Mouse (Mus musculus): ENCODE data around the gene Ybx2. TPM values are rescaled to one million over a fixed set of nuclear protein-coding genes. Genes with fewer than 3 reads are reported as not detected.

The Ybx2 gene
- 9.3 and 9.7 TPM in 2 replicates for polyA plus RNA-seq (2015; fragmentation: Nextera tagmentation; extraction: Ambion mirVana)

GRCm38 (mm10) chr11:69935137-69935879, at the start of gene Ybx2:
Gene Ybx2 (plus strand): TSS chr11:69935796.
- peaks cover 48% of the 10 kb centered on the region for H3K4me1 ChIP-seq
- peak within 1 kb of the TSS; percentile 64 for H3K4me3 ChIP-seq
- ATAC-seq (ENCODE audit: low FRiP score, low read depth) = peak; percentile 90
- H3K27ac ChIP-seq = peak within 1 kb of the TSS; percentile 3; the same call in 1 of the 2 replicates
- peak within 1 kb of the TSS; percentile 80 for H3K9ac ChIP-seq
- peak within 1 kb of the TSS; percentile 100 for H3K4me2 ChIP-seq (replicated peaks)
- peaks cover 18% of the 10 kb centered on the region for H3K27me3 ChIP-seq
- WGBS = under 1% methylated on average over 56 of the region's 62 CpGs
- H3K9me3 ChIP-seq = no peaks in the 10 kb centered on the region
- H3K36me3 ChIP-seq = no peaks in the 10 kb centered on the region

DNA sequence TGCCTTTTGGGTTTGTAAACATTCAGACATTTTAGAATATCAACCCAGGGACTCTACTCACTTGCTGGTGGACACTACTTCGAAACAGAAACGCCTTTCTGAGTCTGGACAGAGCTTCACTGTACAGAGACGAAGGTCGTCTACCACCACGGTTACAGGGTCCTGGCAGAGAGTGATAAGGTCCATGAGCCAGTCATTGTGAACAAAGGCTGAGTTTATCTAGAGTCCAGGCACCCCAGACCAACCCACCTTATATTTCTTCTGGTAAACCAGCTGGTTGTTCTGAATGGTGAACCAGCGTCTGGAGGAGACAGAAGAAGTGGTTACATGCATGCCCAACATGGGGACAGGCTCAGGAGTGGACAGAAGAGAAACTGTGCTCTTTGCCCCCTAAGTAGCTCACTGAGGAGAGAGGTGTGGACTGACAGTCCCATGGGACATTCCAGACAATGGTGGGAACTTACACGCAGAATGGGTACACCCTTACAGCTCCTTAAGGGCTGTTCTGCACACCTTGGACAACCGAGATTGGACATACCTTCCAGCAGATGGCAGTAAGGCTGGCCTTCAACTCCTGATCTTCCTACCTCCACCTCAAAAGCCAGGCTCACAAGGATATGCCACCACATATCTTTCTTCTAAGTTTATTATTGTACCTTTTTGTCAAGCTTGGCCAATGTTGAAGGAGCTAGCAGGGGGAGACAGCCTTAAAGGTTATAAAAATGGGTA, 48.5 kb upstream of the Ybx2 start:
- Histone ChIP-seq H3K36me3 (no peaks in the 10 kb centered on the region), H3K27ac (no peak overlapping the region), H3K4me3 (no peak overlapping the region), H3K4me2 (replicated peaks) (no peak overlapping the region), H3K9me3 (no peaks in the 10 kb centered on the region), H3K9ac (no peak overlapping the region), H3K4me1 (0 out of 2 replicates have a peak, but pooled peaks cover 1% of the 10 kb centered on the region), H3K27me3 (no peaks in the 10 kb centered on the region)
- 69% methylated on average over 8 of the region's 8 CpGs for WGBS
- no peak for ATAC-seq (ENCODE audit: low FRiP score, low read depth)

DNA sequence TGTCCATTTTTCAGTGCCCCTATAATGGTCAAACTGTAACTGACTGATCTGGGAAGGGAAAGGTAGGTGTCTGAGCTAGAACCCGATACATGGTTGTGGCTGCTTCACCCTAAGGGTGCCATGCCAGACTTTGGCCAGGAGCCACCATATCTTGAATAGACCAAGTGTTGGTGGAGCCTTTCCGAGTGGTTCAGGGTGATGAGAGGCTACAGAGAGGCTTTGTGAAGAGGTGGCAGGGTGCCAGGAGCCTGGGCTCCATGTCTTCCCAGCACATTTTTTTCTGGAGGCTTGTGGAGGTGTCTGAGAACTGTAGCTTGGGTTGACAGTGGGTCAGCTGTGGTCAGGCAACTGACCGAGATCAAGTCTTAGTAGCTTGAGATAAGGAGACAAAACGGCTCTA, 44.1 kb upstream of the Ybx2 start:
- Histone ChIP-seq H3K4me1 (no peaks in the 10 kb centered on the region), H3K4me2 (replicated peaks) (no peak overlapping the region), H3K27me3 (no peaks in the 10 kb centered on the region), H3K9me3 (no peaks in the 10 kb centered on the region), H3K36me3 (no peaks in the 10 kb centered on the region), H3K27ac (no peak overlapping the region), H3K4me3 (no peak overlapping the region), H3K9ac (no peak overlapping the region)
- ATAC-seq (ENCODE audit: low FRiP score, low read depth) = no peak
- 69% methylated on average over 4 of the region's 4 CpGs for WGBS

- no peak overlapping the region for H3K27ac ChIP-seq
- H3K36me3 ChIP-seq = no peaks in the 10 kb centered on the region
- 66% methylated on average over 5 of the region's 5 CpGs for WGBS
- no peak overlapping the region for H3K4me2 ChIP-seq (replicated peaks)
- no peaks in the 10 kb centered on the region for H3K9me3 ChIP-seq
- H3K9ac ChIP-seq = no peak overlapping the region
- H3K27me3 ChIP-seq = no peaks in the 10 kb centered on the region
- H3K4me1 ChIP-seq = peaks cover 10% of the 10 kb centered on the region
- ATAC-seq (ENCODE audit: low FRiP score, low read depth) = no peak
- no peak overlapping the region for H3K4me3 ChIP-seq
These were observed 40.9 kb upstream of the Ybx2 start for GRCm38 (mm10) chr11:69894671-69895070.

DNA sequence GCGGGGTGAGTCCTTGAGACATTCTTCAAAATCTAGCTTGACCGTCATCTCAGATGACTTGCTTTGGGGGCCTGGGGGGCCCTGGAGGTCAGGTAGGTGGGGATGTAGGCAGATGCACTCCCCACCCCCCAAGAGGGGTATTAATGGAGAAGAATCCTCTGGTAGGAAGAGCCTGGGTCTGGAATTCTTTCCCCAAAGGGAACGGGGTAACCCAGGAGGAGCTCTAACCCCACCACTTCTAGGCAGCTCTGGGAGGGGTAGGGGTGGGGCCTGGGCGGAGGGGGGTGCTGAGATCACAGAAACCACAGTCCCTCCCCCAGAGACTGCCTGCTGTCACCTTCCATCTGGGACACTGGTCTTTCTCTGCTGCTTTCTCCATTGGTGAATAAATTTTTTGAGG, 40.3 kb upstream of the Ybx2 start, which contains the start of gene Acap1:
TSS of gene Acap1 (minus strand) at position 249 of the 400 bp plus-strand sequence.
- no peak for ATAC-seq (ENCODE audit: low FRiP score, low read depth)
- Histone ChIP-seq H3K9ac (no peak within 1 kb of the TSS), H3K4me2 (replicated peaks) (no peak within 1 kb of the TSS), H3K4me3 (no peak within 1 kb of the TSS), H3K36me3 (no peaks in the 10 kb centered on the region), H3K27ac (no peak within 1 kb of the TSS), H3K9me3 (no peaks in the 10 kb centered on the region), H3K27me3 (no peaks in the 10 kb centered on the region), H3K4me1 (peaks cover 13% of the 10 kb centered on the region)
- 68% methylated on average over 4 of the region's 4 CpGs for WGBS

DNA sequence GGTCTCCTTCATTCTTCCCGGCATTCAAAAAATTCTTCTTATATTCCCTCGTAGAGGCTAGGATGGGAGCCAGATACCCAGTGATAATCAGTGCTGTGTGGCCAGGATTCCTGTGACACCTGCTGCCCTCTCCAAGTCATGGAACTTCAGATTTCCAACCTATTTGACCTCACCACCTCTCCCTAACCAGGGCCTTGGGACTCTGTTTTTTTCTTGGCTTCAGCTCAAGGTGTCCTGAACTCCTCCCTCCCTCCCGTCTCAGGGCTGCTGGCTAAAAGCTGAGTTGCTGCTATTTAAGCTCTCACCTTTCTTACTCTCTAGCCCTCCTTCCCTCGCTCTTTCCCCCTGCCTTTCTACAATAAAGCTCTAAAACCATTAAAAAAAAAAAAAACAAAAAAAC, 35.7 kb upstream of the Ybx2 start:
- ATAC-seq (ENCODE audit: low FRiP score, low read depth) = no peak
- 16% methylated on average over 4 of the region's 4 CpGs for WGBS
- H3K4me1 ChIP-seq = peaks cover 25% of the 10 kb centered on the region
- no peaks in the 10 kb centered on the region for H3K27me3 ChIP-seq
- peak overlapping the region; percentile 94 for H3K9ac ChIP-seq
- peak overlapping the region; percentile 63 for H3K27ac ChIP-seq
- peak overlapping the region; percentile 91 for H3K4me2 ChIP-seq (replicated peaks)
- peaks cover 20% of the 10 kb centered on the region for H3K36me3 ChIP-seq
- peak overlapping the region; percentile 87 for H3K4me3 ChIP-seq
- H3K9me3 ChIP-seq = no peaks in the 10 kb centered on the region

DNA sequence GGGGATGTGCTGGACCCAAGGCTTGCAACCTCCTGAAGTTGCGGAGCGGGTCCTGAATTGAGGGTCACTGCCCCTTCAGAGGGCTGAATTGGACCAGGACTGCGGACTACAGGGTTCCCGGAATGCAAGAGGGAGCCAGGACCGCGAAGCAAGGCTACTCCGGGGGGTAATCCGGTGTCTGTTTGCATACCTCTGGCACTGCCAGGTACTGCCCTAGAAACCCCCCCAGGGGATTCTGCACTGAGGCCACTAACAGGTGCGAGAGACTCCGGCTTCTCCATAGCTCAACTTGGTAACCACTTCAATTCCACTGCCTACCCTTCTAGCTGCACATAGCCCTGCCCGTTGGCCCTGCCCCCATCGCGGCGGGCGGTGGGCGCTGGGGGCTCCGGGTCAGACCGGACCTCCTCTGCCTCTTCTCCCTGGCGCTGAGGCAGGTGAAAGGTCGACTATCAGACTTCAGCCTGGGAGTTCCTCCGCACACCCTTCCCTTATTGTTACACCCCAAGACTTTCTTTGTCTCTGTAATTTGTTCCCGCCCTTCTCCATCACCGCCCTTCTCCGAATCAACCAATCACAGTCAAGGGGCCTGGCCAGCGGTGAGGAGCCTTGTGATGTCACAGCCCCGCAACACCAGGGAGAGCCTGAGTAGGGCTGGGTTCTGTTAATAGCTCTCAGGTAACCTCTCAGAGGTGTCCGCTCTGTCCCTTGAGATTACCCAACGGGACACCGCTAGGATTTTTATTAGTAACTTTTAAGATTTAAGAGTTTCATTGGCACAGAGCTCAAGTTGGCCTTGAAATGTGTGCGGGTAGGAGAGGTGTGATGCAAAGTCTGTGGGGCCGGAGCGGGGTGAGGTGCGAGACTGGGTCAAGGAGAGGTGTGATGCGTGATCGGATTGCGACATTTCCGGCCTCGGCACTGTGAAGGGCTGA, 34.9 kb upstream of the Ybx2 start, which contains the start of the genes 2810408A11Rik and Neurl4:
TSS of gene 2810408A11Rik (minus strand) at position 517 of the 935 bp plus-strand sequence.
TSS of gene Neurl4 (plus strand) at position 602 of the 935 bp plus-strand sequence.
- Histone ChIP-seq H3K4me2 (replicated peaks) (peak within 1 kb of the TSS; percentile 91), H3K4me1 (peaks cover 25% of the 10 kb centered on the region), H3K9me3 (no peaks in the 10 kb centered on the region), H3K9ac (peak within 1 kb of the TSS; percentile 94), H3K4me3 (peak within 1 kb of the TSS; percentile 87), H3K27ac (peak within 1 kb of the TSS; percentile 99), H3K36me3 (peaks cover 29% of the 10 kb centered on the region), H3K27me3 (no peaks in the 10 kb centered on the region)
- ATAC-seq (ENCODE audit: low FRiP score, low read depth) = peak; percentile 94
- under 1% methylated on average over 38 of the region's 38 CpGs for WGBS

- Histone ChIP-seq H3K36me3 (peaks cover 36% of the 10 kb centered on the region), H3K27me3 (no peaks in the 10 kb centered on the region), H3K9me3 (no peaks in the 10 kb centered on the region), H3K9ac (peak overlapping the region; percentile 94), H3K27ac (peak overlapping the region; percentile 99), H3K4me3 (peak overlapping the region; percentile 87), H3K4me1 (peaks cover 25% of the 10 kb centered on the region), H3K4me2 (replicated peaks) (peak overlapping the region; percentile 91)
- WGBS = under 1% methylated on average over 42 of the region's 42 CpGs
- ATAC-seq (ENCODE audit: low FRiP score, low read depth) = peak; percentile 74
These were observed 34.2 kb upstream of the Ybx2 start for GRCm38 (mm10) chr11:69901406-69901846.

- Histone ChIP-seq H3K27me3 (no peaks in the 10 kb centered on the region), H3K9me3 (no peaks in the 10 kb centered on the region), H3K4me2 (replicated peaks) (peak overlapping the region; percentile 91), H3K4me1 (peaks cover 25% of the 10 kb centered on the region), H3K36me3 (peaks cover 41% of the 10 kb centered on the region), H3K9ac (peak overlapping the region; percentile 94), H3K4me3 (peak overlapping the region; percentile 87), H3K27ac (peak overlapping the region; percentile 99)
- ATAC-seq (ENCODE audit: low FRiP score, low read depth) = 0 out of 2 replicates have a peak, but pooled peaks have one; percentile 12
- under 1% methylated on average over 35 of the region's 39 CpGs for WGBS
These were observed 33.6 kb upstream of the Ybx2 start for GRCm38 (mm10) chr11:69901993-69902392.

- 87% methylated on average over 13 of the region's 13 CpGs for WGBS
- H3K27ac ChIP-seq = no peak overlapping the region
- H3K9ac ChIP-seq = peak overlapping the region; percentile 94
These were observed 32.6 kb upstream of the Ybx2 start for GRCm38 (mm10) chr11:69902972-69903371.

GRCm38 (mm10) chr11:69904311-69904710, 31.3 kb upstream of the Ybx2 start:
- Histone ChIP-seq H3K27ac (no peak overlapping the region), H3K9me3 (no peaks in the 10 kb centered on the region), H3K27me3 (no peaks in the 10 kb centered on the region), H3K4me3 (peak overlapping the region; percentile 7; the same call in 1 of the 2 replicates), H3K4me1 (peaks cover 18% of the 10 kb centered on the region), H3K4me2 (replicated peaks) (no peak overlapping the region), H3K9ac (no peak overlapping the region), H3K36me3 (peaks cover 64% of the 10 kb centered on the region)
- ATAC-seq (ENCODE audit: low FRiP score, low read depth) = no peak
- 94% methylated on average over 9 of the region's 9 CpGs for WGBS

More at GRCm38 (mm10) chr11:69902972-69903371, 32.6 kb upstream of the Ybx2 start:
- peak overlapping the region; percentile 91 for H3K4me2 ChIP-seq (replicated peaks)
- H3K4me1 ChIP-seq = peaks cover 25% of the 10 kb centered on the region
- H3K4me3 ChIP-seq = peak overlapping the region; percentile 87
- peaks cover 51% of the 10 kb centered on the region for H3K36me3 ChIP-seq
- H3K9me3 ChIP-seq = no peaks in the 10 kb centered on the region
- no peaks in the 10 kb centered on the region for H3K27me3 ChIP-seq
- no peak for ATAC-seq (ENCODE audit: low FRiP score, low read depth)

Data from limb, embryonic 13.5 days (tissue).